Mouse (Mus musculus): ENCODE results near the gene Gm7954. TPM values are rescaled to one million over a fixed set of nuclear protein-coding genes. Genes with fewer than 3 reads are reported as not detected.
"Not testable (repeated sequence)": the region's sequence is repeated elsewhere in the genome, so short reads cannot be mapped to it uniquely, and the experiment has no call there.

Gm7954 gene
- not detected in 2 replicates for total RNA-seq (2014; fragmentation: Nextera tagmentation)
- 0.38 TPM in 1 of 2 replicates, not detected in the other for total RNA-seq (2017)
- polyA plus RNA-seq (2012) = not detected in 2 replicates

DNA sequence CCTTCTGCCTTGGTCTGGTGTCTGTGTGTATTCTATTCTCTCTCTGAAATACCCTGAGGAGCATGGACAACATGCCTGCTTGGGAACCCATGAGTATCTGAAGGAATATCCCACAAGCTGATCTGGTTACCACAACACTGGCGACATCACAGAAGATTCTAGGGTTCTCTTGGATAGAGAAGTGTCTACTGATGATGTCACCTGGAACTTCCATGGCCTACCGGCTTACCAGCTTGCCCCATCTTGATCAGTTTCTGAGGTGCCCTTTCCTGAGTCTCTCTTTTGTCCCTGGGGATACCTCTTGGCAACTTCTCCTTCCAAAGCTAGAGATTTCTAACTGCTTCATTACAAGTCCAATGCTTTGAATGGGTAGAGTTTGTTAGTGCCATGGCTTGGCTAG, at the start of gene Gm7954:
Gene Gm7954, minus strand, starts transcription at position 101 of the 400 bp plus-strand sequence.
- H3K36me3 ChIP-seq (replicated peaks); H3K4me1 ChIP-seq (ENCODE audit: insufficient read depth, low read depth, low read length); H3K4me3 ChIP-seq (ENCODE audit: low read depth, low read length); ATAC-seq (ENCODE audit: extremely low read depth, insufficient number of reproducible peaks, low FRiP score, poor library complexity, severe bottlenecking); H3K9me3 ChIP-seq (replicated peaks); DNase-seq (ENCODE audit: low spot score); H3K27me3 ChIP-seq (ENCODE audit: insufficient read depth, low read length): not testable (repeated sequence)

DNA sequence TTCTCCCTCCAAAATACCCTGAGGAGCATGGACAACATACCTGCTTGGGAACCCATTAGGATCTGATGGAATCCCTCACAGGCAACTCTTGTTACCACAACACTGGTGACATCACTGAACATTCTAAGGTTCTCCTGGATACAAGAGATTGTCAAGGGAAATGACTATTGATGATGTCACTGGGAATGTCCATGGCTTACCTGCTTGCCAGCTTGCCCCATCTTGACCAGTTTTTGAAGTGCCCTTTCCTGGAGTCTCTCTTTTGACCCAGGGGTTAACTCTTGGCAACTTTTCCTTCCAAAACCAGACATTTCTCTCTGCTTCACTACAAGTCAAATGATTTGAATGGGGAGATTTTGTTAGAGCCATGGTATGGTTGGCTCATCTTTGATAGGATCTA, 36.1 kb upstream of the Gm7954 start, which contains the start of gene Gm3486:
Gene Gm3486, minus strand, starts transcription at position 101 of the 400 bp plus-strand sequence.
- not testable (repeated sequence) for H3K4me3 ChIP-seq (ENCODE audit: low read depth, low read length); H3K4me1 ChIP-seq (ENCODE audit: insufficient read depth, low read depth, low read length); DNase-seq (ENCODE audit: low spot score); H3K9me3 ChIP-seq (replicated peaks); ATAC-seq (ENCODE audit: extremely low read depth, insufficient number of reproducible peaks, low FRiP score, poor library complexity, severe bottlenecking); H3K36me3 ChIP-seq (replicated peaks); H3K27me3 ChIP-seq (ENCODE audit: insufficient read depth, low read length)

DNA sequence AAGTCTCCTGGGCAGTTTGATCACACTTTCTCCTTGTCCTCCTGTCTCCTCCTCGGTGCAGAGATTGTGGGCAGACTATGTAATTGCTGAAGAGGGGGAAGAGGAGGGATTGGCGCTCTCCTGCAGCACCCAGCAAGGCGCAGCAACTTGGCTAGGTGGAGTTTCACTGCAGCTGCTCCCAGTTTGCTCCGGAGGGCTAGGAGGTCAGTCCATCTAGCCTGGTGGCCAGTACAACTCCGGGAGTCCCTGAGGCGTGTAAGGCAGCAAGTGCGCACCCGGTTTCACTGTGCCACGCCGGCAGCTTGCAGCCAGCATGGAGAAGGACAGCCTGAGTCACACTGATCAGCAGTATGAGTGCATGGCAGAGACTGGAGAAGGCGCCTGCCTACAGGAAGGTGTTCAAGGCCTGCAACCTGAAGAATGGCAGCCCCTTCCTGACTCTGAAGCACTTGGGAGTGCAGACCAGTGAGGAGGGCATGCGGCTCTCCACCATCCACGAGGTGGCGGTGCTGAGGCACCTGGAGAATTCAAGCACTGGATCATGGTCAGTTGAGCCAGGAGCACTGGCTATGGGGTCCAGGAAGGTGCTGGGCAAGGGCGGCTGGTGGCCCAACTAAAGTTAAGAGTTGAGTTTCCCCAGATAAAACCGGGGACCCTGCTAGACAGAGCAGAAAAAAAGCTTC, 27.8 kb downstream of the Gm7954 start:
- not testable (repeated sequence) for H3K36me3 ChIP-seq (replicated peaks); ATAC-seq (ENCODE audit: extremely low read depth, insufficient number of reproducible peaks, low FRiP score, poor library complexity, severe bottlenecking); H3K9me3 ChIP-seq (replicated peaks); H3K4me1 ChIP-seq (ENCODE audit: insufficient read depth, low read depth, low read length); H3K4me3 ChIP-seq (ENCODE audit: low read depth, low read length); H3K27me3 ChIP-seq (ENCODE audit: insufficient read depth, low read length); DNase-seq (ENCODE audit: low spot score)

DNA sequence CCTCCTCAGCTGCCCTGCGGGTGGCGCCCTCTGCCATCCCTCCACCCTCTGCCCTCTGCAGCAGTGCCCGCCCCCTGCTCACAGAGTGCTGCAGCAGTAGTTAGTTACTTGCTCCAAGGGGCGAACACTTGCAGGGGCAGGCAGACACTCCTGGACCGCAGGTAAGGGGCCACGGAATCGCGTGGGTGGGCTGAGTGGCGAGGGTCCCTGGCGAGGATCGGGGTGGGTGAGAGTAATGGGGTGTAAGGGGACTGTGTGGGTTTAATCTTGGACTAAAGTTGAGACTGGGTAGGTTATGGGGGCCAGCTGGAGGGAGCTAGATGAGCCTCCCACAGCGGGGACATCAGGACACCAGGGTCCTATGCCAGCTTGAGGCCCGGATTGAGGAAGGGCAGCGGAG, 28.6 kb downstream of the Gm7954 start:
- H3K4me3 ChIP-seq (ENCODE audit: low read depth, low read length); H3K9me3 ChIP-seq (replicated peaks); DNase-seq (ENCODE audit: low spot score); H3K27me3 ChIP-seq (ENCODE audit: insufficient read depth, low read length); H3K36me3 ChIP-seq (replicated peaks); ATAC-seq (ENCODE audit: extremely low read depth, insufficient number of reproducible peaks, low FRiP score, poor library complexity, severe bottlenecking); H3K4me1 ChIP-seq (ENCODE audit: insufficient read depth, low read depth, low read length): not testable (repeated sequence)

DNA sequence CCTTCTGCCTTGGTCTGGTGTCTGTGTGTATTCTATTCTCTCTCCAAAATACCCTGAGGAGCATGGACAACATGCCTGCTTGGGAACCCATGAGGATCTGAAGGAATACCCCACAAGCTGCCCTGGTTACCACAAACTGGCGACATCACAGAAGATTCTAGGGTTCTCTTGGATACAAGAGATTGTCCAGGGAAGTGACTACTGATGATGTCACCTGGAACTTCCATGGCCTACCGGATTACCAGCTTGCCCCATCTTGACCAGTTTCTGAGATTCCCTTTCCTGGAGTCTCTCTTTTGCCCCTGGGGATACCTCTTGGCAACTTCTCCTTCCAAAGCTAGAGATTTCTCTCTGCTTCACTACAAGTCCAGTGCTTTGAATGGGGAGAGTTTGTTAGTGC, 45.1 kb downstream of the Gm7954 start, which contains the start of gene Gm6482:
Gene Gm6482, minus strand, starts transcription at position 101 of the 400 bp plus-strand sequence.
- H3K4me3 ChIP-seq (ENCODE audit: low read depth, low read length); H3K4me1 ChIP-seq (ENCODE audit: insufficient read depth, low read depth, low read length); DNase-seq (ENCODE audit: low spot score); H3K9me3 ChIP-seq (replicated peaks); H3K36me3 ChIP-seq (replicated peaks); ATAC-seq (ENCODE audit: extremely low read depth, insufficient number of reproducible peaks, low FRiP score, poor library complexity, severe bottlenecking); H3K27me3 ChIP-seq (ENCODE audit: insufficient read depth, low read length): not testable (repeated sequence)

Other genes starting within 250 kb of the Gm7954 start
- not detected in 2 replicates for gene Gm2832, start 174.7 kb downstream of the Gm7954 start, total RNA-seq (2014; fragmentation: Nextera tagmentation)
- gene Gm2832, start 174.7 kb downstream of the Gm7954 start, total RNA-seq (2017) = 0.06 TPM in 1 of 2 replicates, not detected in the other
- not detected in 2 replicates for gene Gm2832, start 174.7 kb downstream of the Gm7954 start, polyA plus RNA-seq (2012)
- not detected in 2 replicates for gene Gm5798, start 104.9 kb downstream of the Gm7954 start, total RNA-seq (2014; fragmentation: Nextera tagmentation)
- not detected in 2 replicates for gene Gm5798, start 104.9 kb downstream of the Gm7954 start, total RNA-seq (2017)
- gene Gm5798, start 104.9 kb downstream of the Gm7954 start, polyA plus RNA-seq (2012) = not detected in 2 replicates
- not detected in 2 replicates for gene Gm7945, start 67.1 kb downstream of the Gm7954 start, total RNA-seq (2014; fragmentation: Nextera tagmentation)
- 0.22 and 0.46 TPM in 2 replicates for gene Gm7945, start 67.1 kb downstream of the Gm7954 start, total RNA-seq (2017)
- not detected in 2 replicates for gene Gm7945, start 67.1 kb downstream of the Gm7954 start, polyA plus RNA-seq (2012)
- not detected in 2 replicates for gene Gm6482, start 45.2 kb downstream of the Gm7954 start, total RNA-seq (2014; fragmentation: Nextera tagmentation)
- 0.16 TPM in 1 of 2 replicates, not detected in the other for gene Gm6482, start 45.2 kb downstream of the Gm7954 start, total RNA-seq (2017)
- gene Gm6482, start 45.2 kb downstream of the Gm7954 start, polyA plus RNA-seq (2012) = not detected in 2 replicates
- not detected in 2 replicates for gene Gm3486, start 36.0 kb upstream of the Gm7954 start, total RNA-seq (2014; fragmentation: Nextera tagmentation)
- not detected in 2 replicates for gene Gm3486, start 36.0 kb upstream of the Gm7954 start, total RNA-seq (2017)
- not detected in 2 replicates for gene Gm3486, start 36.0 kb upstream of the Gm7954 start, polyA plus RNA-seq (2012)
- not detected in 2 replicates for gene Gm7970, start 102.1 kb upstream of the Gm7954 start, total RNA-seq (2014; fragmentation: Nextera tagmentation)
- not detected in 2 replicates for gene Gm7970, start 102.1 kb upstream of the Gm7954 start, total RNA-seq (2017)
- gene Gm7970, start 102.1 kb upstream of the Gm7954 start, polyA plus RNA-seq (2012) = not detected in 2 replicates
- gene 1700049E17Rik2, start 119.7 kb upstream of the Gm7954 start, total RNA-seq (2014; fragmentation: Nextera tagmentation) = 0.58 TPM in 1 of 2 replicates, not detected in the other
- gene 1700049E17Rik2, start 119.7 kb upstream of the Gm7954 start, total RNA-seq (2017) = 0.22 TPM in 1 of 2 replicates, not detected in the other
- not detected in 2 replicates for gene 1700049E17Rik2, start 119.7 kb upstream of the Gm7954 start, polyA plus RNA-seq (2012)
- gene Gm3072, start 171.1 kb upstream of the Gm7954 start, total RNA-seq (2014; fragmentation: Nextera tagmentation) = not detected in 2 replicates
- gene Gm3072, start 171.1 kb upstream of the Gm7954 start, total RNA-seq (2017) = not detected in 2 replicates
- gene Gm3072, start 171.1 kb upstream of the Gm7954 start, polyA plus RNA-seq (2012) = not detected in 2 replicates
- not detected in 2 replicates for gene Gm3676, start 193.0 kb upstream of the Gm7954 start, total RNA-seq (2014; fragmentation: Nextera tagmentation)
- gene Gm3676, start 193.0 kb upstream of the Gm7954 start, total RNA-seq (2017) = not detected in 2 replicates
- gene Gm3676, start 193.0 kb upstream of the Gm7954 start, polyA plus RNA-seq (2012) = not detected in 2 replicates
- gene Gm8068, start 248.4 kb upstream of the Gm7954 start, total RNA-seq (2014; fragmentation: Nextera tagmentation) = not detected in 2 replicates
- gene Gm8068, start 248.4 kb upstream of the Gm7954 start, total RNA-seq (2017) = not detected in 2 replicates
- not detected in 2 replicates for gene Gm8068, start 248.4 kb upstream of the Gm7954 start, polyA plus RNA-seq (2012)